Mouse (Mus musculus) forebrain, embryonic 16.5 days (tissue): ENCODE data around the gene Olfr963. TPM values are rescaled to one million over a fixed set of nuclear protein-coding genes. Genes with fewer than 3 reads are reported as not detected.

Experiments
- polyA plus RNA-seq: library from polyadenylated mRNA; unstranded; fragments of >200 nt; fragmentation: Nextera tagmentation; extraction: Ambion mirVana; gene quantifications from 2 replicates; pipeline ENCODE4 v1.2.1, GENCODE M21; 2015

Gene Olfr963
- polyA plus RNA-seq, 1 experiment from 2014 or later = not detected

Other genes starting within 250 kb of the Olfr963 start
- gene Olfr952, start 240.1 kb upstream of the Olfr963 start, polyA plus RNA-seq = not detected in 2 replicates
- not detected in 2 replicates for gene Olfr954, start 210.5 kb upstream of the Olfr963 start, polyA plus RNA-seq
- gene Olfr955, start 195.3 kb upstream of the Olfr963 start, polyA plus RNA-seq = not detected in 2 replicates
- not detected in 2 replicates for gene Olfr44, start 173.2 kb upstream of the Olfr963 start, polyA plus RNA-seq
- gene Olfr957, start 151.4 kb upstream of the Olfr963 start, polyA plus RNA-seq = not detected in 2 replicates
- not detected in 2 replicates for gene Olfr958, start 113.2 kb upstream of the Olfr963 start, polyA plus RNA-seq
- not detected in 2 replicates for gene Olfr959, start 91.6 kb upstream of the Olfr963 start, polyA plus RNA-seq
- gene AW551984, start 62.8 kb upstream of the Olfr963 start, polyA plus RNA-seq = 36.8 and 73.0 TPM in 2 replicates
- not detected in 2 replicates for gene Olfr148, start 56.5 kb upstream of the Olfr963 start, polyA plus RNA-seq
- gene Olfr960, start 45.8 kb upstream of the Olfr963 start, polyA plus RNA-seq = not detected in 2 replicates
- not detected in 2 replicates for gene Olfr961, start 22.1 kb upstream of the Olfr963 start, polyA plus RNA-seq
- not detected in 2 replicates for gene Olfr149, start 39.9 kb downstream of the Olfr963 start, polyA plus RNA-seq
- gene Olfr965, start 44.1 kb downstream of the Olfr963 start, polyA plus RNA-seq = not detected in 2 replicates
- not detected in 2 replicates for gene Olfr150, start 63.8 kb downstream of the Olfr963 start, polyA plus RNA-seq
- gene Olfr967, start 79.0 kb downstream of the Olfr963 start, polyA plus RNA-seq = not detected in 2 replicates
- gene Olfr968, start 116.0 kb downstream of the Olfr963 start, polyA plus RNA-seq = not detected in 2 replicates
- gene Olfr969, start 123.7 kb downstream of the Olfr963 start, polyA plus RNA-seq = not detected in 2 replicates
- gene Olfr970, start 141.7 kb downstream of the Olfr963 start, polyA plus RNA-seq = not detected in 2 replicates
- not detected in 2 replicates for gene Olfr971, start 169.7 kb downstream of the Olfr963 start, polyA plus RNA-seq
- not detected in 2 replicates for gene Olfr972, start 199.2 kb downstream of the Olfr963 start, polyA plus RNA-seq
- not detected in 2 replicates for gene Olfr229, start 240.1 kb downstream of the Olfr963 start, polyA plus RNA-seq